Mouse (Mus musculus) limb, embryonic 11.5 days (tissue): ENCODE data around the gene Map3k13. TPM values are rescaled to one million over a fixed set of nuclear protein-coding genes. Genes with fewer than 3 reads are reported as not detected.

Source experiments
- ATAC-seq: fragments of 200-750 bp; cut with Nextera tagmentation; 2 replicates; pipeline ENCODE4 v1.8.0; 2017; ENCODE audit warnings: low read depth; ENCODE audit not compliant: insufficient number of reproducible peaks, low FRiP score, low TSS enrichment
- DNase-seq: peaks from one replicate; pipeline ENCODE4 v3.0.0-alpha.2; 2015; ENCODE audit warnings: low spot score
- H3K27ac ChIP-seq: fragments of 300-500 bp; sonication (generic); replicated peaks from 2 replicates; pipeline ENCODE4 v1.5.1; 2014; ENCODE audit warnings: low read depth, mild to moderate bottlenecking, low read length
- H3K27me3 ChIP-seq: fragments of 300-500 bp; sonication (generic); 2 replicates; pipeline ENCODE4 v1.6.1; 2014; ENCODE audit warnings: mild to moderate bottlenecking, low read length, mixed read lengths; ENCODE audit not compliant: control insufficient read depth, insufficient read depth
- H3K36me3 ChIP-seq: fragments of 300-500 bp; sonication (generic); 2 replicates; pipeline ENCODE4 v1.6.1; 2014; ENCODE audit warnings: mild to moderate bottlenecking, low read length, moderate library complexity, mixed read lengths; ENCODE audit not compliant: control insufficient read depth, insufficient read depth
- H3K4me1 ChIP-seq: fragments of 300-500 bp; sonication (generic); 2 replicates; pipeline ENCODE4 v1.6.1; 2014; ENCODE audit warnings: low read length, mixed read lengths; ENCODE audit not compliant: control insufficient read depth, insufficient read depth
- H3K4me2 ChIP-seq: fragments of 300-500 bp; sonication (generic); 2 replicates; pipeline ENCODE4 v1.6.1; 2014; ENCODE audit warnings: low read depth, mild to moderate bottlenecking, moderate library complexity; ENCODE audit not compliant: severe bottlenecking
- H3K4me3 ChIP-seq: fragments of 300-500 bp; sonication (generic); 2 replicates; pipeline ENCODE4 v1.5.1; 2014; ENCODE audit warnings: low read depth, low read length
- H3K9ac ChIP-seq: fragments of 300-500 bp; sonication (generic); 2 replicates; pipeline ENCODE4 v1.6.1; 2014; ENCODE audit warnings: mild to moderate bottlenecking, low read length
- H3K9me3 ChIP-seq: fragments of 300-500 bp; sonication (generic); 2 replicates; pipeline ENCODE4 v1.6.1; 2016; ENCODE audit warnings: low read length; ENCODE audit not compliant: control insufficient read depth
- WGBS: fragments of 180-500 bp; shearing (Covaris S2); extraction: QIAGEN DNeasy Blood & Tissue Kit; methylation state at CpG from one replicate; pipeline ENCODE4 v1.1.7; 2014; 5-methylcytosine and 5-hydroxymethylcytosine counted together
- polyA plus RNA-seq: library from polyadenylated mRNA; unstranded; fragments of >200 nt; fragmentation: Nextera tagmentation; extraction: Ambion mirVana; gene quantifications from 2 replicates; pipeline ENCODE4 v1.2.1, GENCODE M21; 2014

Map3k13 gene
- polyA plus RNA-seq, 1 experiment from 2014 or later, result 1.3 TPM

GRCm38 (mm10) chr16:21848444-21848843 lies 54.3 kb downstream of the Map3k13 start:
- no peak overlapping the region for H3K4me2 ChIP-seq
- 76% methylated on average over 3 of the region's 3 CpGs for WGBS

GRCm38 (mm10) chr16:21848847-21849246 lies 54.7 kb downstream of the Map3k13 start:
- WGBS, result 85% methylated on average over 4 of the region's 4 CpGs
- Histone ChIP-seq H3K4me3 (no peak overlapping the region), H3K9ac (no peak overlapping the region), H3K9me3 (no peaks in the 10 kb centered on the region), H3K27me3 (no peaks in the 10 kb centered on the region), H3K4me2 (no peak overlapping the region), H3K36me3 (no peaks in the 10 kb centered on the region), H3K4me1 (0 out of 2 replicates have a peak, but pooled peaks cover 2% of the 10 kb centered on the region), H3K27ac (no peak overlapping the region)
- no peak for ATAC-seq
- DNase-seq, result no peak

More at GRCm38 (mm10) chr16:21848444-21848843, 54.3 kb downstream of the Map3k13 start:
- 0 out of 2 replicates have a peak, but pooled peaks cover 2% of the 10 kb centered on the region for H3K4me1 ChIP-seq
- no peaks in the 10 kb centered on the region for H3K36me3 ChIP-seq
- no peak for ATAC-seq
- no peaks in the 10 kb centered on the region for H3K27me3 ChIP-seq
- no peak overlapping the region for H3K4me3 ChIP-seq
- H3K27ac ChIP-seq, result no peak overlapping the region
- no peak for DNase-seq
- no peaks in the 10 kb centered on the region for H3K9me3 ChIP-seq
- H3K9ac ChIP-seq, result no peak overlapping the region

- Histone ChIP-seq H3K4me3 (no peak overlapping the region), H3K27ac (no peak overlapping the region), H3K9me3 (no peaks in the 10 kb centered on the region), H3K9ac (no peak overlapping the region), H3K4me1 (peaks cover 6% of the 10 kb centered on the region; the same call in 1 of the 2 replicates), H3K4me2 (no peak overlapping the region), H3K27me3 (no peaks in the 10 kb centered on the region), H3K36me3 (no peaks in the 10 kb centered on the region)
- DNase-seq (no peak), ATAC-seq (no peak)
- 92% methylated on average over 7 of the region's 7 CpGs for WGBS
Measured at GRCm38 (mm10) chr16:21852374-21852773, 58.2 kb downstream of the Map3k13 start.

GRCm38 (mm10) chr16:21853446-21853941 lies 59.3 kb downstream of the Map3k13 start:
- no peak overlapping the region for H3K4me2 ChIP-seq
- H3K36me3 ChIP-seq, result no peaks in the 10 kb centered on the region
- peaks cover 7% of the 10 kb centered on the region; the same call in 1 of the 2 replicates for H3K4me1 ChIP-seq
- no peaks in the 10 kb centered on the region for H3K9me3 ChIP-seq
- H3K27ac ChIP-seq, result no peak overlapping the region
- H3K4me3 ChIP-seq, result no peak overlapping the region
- ATAC-seq (no peak), DNase-seq (no peak)
- no peak overlapping the region for H3K9ac ChIP-seq
- 62% methylated on average over 7 of the region's 7 CpGs for whole genome bisulfite sequencing
- no peaks in the 10 kb centered on the region for H3K27me3 ChIP-seq

GRCm38 (mm10) chr16:21854589-21855284 lies 60.6 kb downstream of the Map3k13 start:
- H3K4me3 ChIP-seq, result no peak overlapping the region
- no peak overlapping the region for H3K4me2 ChIP-seq
- H3K27me3 ChIP-seq, result no peaks in the 10 kb centered on the region
- WGBS, result 92% methylated on average over 5 of the region's 5 CpGs
- H3K9me3 ChIP-seq, result no peaks in the 10 kb centered on the region
- H3K9ac ChIP-seq, result no peak overlapping the region
- no peak for ATAC-seq
- no peak overlapping the region for H3K27ac ChIP-seq
- H3K36me3 ChIP-seq, result no peaks in the 10 kb centered on the region
- H3K4me1 ChIP-seq, result peaks cover 7% of the 10 kb centered on the region; the same call in 1 of the 2 replicates
- no peak for DNase-seq

GRCm38 (mm10) chr16:21856134-21856533 lies 62.0 kb downstream of the Map3k13 start:
- Histone ChIP-seq H3K27ac (no peak overlapping the region), H3K4me3 (no peak overlapping the region), H3K27me3 (no peaks in the 10 kb centered on the region), H3K4me2 (no peak overlapping the region), H3K9me3 (no peaks in the 10 kb centered on the region), H3K36me3 (no peaks in the 10 kb centered on the region), H3K9ac (no peak overlapping the region), H3K4me1 (peaks cover 7% of the 10 kb centered on the region; the same call in 1 of the 2 replicates)
- DNase-seq, result no peak
- 72% methylated on average over 5 of the region's 5 CpGs for WGBS
- no peak for ATAC-seq

- H3K4me2 ChIP-seq, result no peak overlapping the region
- H3K4me1 ChIP-seq, result peaks cover 7% of the 10 kb centered on the region; the same call in 1 of the 2 replicates
- H3K36me3 ChIP-seq, result no peaks in the 10 kb centered on the region
- no peak overlapping the region for H3K27ac ChIP-seq
- no peak overlapping the region for H3K9ac ChIP-seq
- H3K27me3 ChIP-seq, result no peaks in the 10 kb centered on the region
- 60% methylated on average over 4 of the region's 4 CpGs for WGBS
- no peaks in the 10 kb centered on the region for H3K9me3 ChIP-seq
- ATAC-seq, result no peak
- H3K4me3 ChIP-seq, result no peak overlapping the region
- DNase-seq, result no peak
Measured at GRCm38 (mm10) chr16:21857126-21857644, 63.0 kb downstream of the Map3k13 start.

- no peak overlapping the region for H3K27ac ChIP-seq
- ATAC-seq (no peak), DNase-seq (no peak)
Measured at GRCm38 (mm10) chr16:21858163-21858562, 64.0 kb downstream of the Map3k13 start.

More at GRCm38 (mm10) chr16:21858163-21858562, 64.0 kb downstream of the Map3k13 start:
- Histone ChIP-seq H3K36me3 (no peaks in the 10 kb centered on the region), H3K9me3 (no peaks in the 10 kb centered on the region), H3K4me1 (peaks cover 6% of the 10 kb centered on the region; the same call in 1 of the 2 replicates), H3K27me3 (no peaks in the 10 kb centered on the region), H3K9ac (no peak overlapping the region), H3K4me2 (no peak overlapping the region), H3K4me3 (no peak overlapping the region)
- 79% methylated on average over 6 of the region's 6 CpGs for WGBS
